ENCODE assay signal across 22 mouse cellular contexts in the genomic region with DNA sequence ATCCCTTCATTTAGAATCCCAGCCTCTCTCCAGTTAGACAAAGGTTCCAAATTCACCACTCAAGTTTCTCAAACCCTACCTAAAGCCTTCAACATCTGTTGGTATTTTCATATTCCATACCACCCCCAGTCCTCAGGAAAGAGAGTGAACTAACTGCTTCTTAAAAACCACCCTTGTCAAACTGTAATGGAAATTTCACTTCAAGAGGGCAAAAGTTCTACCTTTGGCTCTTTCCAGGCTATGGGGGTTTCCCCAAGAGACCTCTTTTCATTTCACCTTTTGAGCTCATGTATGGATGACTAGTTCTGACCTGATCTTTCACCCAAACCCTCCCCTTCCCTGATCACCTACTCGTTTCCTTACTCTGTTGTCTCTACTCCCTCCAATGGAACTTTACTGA. TPM values are rescaled to one million over a fixed set of nuclear protein-coding genes. Genes with fewer than 3 reads are reported as not detected.
"Had no signal": no experiment of that assay in that cellular context is flagged by ENCODE, and none has a peak within 500 bp of the region (broad histone marks: within the 10 kb centered on the region; RNA-seq: fewer than 3 reads in every experiment).

No protein-coding gene starts in this region.

- H3K27ac ChIP-seq: lung, embryonic 15.5 days; macrophage; midbrain, embryonic 13.5 days; neural tube, embryonic 13.5 days; neural tube, embryonic 15.5 days had no signal

- H3K36me3 ChIP-seq: lung, embryonic 15.5 days; midbrain, embryonic 13.5 days; neural tube, embryonic 13.5 days had no signal

- H3K4me3 ChIP-seq: lung, embryonic 15.5 days; megakaryocyte, embryonic 14.5 days; midbrain, embryonic 13.5 days; myocyte; neural tube, embryonic 13.5 days; neural tube, embryonic 15.5 days had no signal

- H3K9me3 ChIP-seq: lung, embryonic 15.5 days; megakaryocyte, embryonic 14.5 days; midbrain, embryonic 13.5 days; neural tube, embryonic 13.5 days; neural tube, embryonic 15.5 days had no signal

- ATAC-seq: lung, postnatal 0 days; midbrain, embryonic 13.5 days; midbrain, embryonic 16.5 days had no signal

- H3K4me1 ChIP-seq: lung, embryonic 15.5 days; midbrain, embryonic 13.5 days; neural tube, embryonic 13.5 days; neural tube, embryonic 15.5 days had no signal

- DNase-seq: lung, adult 2 months; lung, postnatal 14 days; lung, postnatal 36 days; retina, postnatal 1 day; right cerebral cortex, adult 18-20 months; right cerebral cortex, postnatal 25 days; right cerebral cortex, postnatal 4 days; spleen, adult 18-20 months; thymus, adult 18-20 months; thymus, postnatal 14 days; thymus, postnatal 36 days had no signal

- H3K27me3 ChIP-seq: lung, embryonic 15.5 days; midbrain, embryonic 13.5 days; neural tube, embryonic 13.5 days; neural tube, embryonic 15.5 days had no signal

RNA-seq across cellular contexts. Expression of a gene that starts 25.6 kb away (rescaled TPM):
- total RNA-seq: megakaryocyte progenitor cell, adult 5-6 weeks had no signal
- polyA plus RNA-seq: macrophage; midbrain, embryonic 11.5 days had no signal
